Mouse (Mus musculus): ENCODE results near the gene Gm48551. TPM values are rescaled to one million over a fixed set of nuclear protein-coding genes. Genes with fewer than 3 reads are reported as not detected.

Gene Gm48551
- total RNA-seq, 2 experiments from 2014 or later, result 0.57 to 0.97 TPM

DNA sequence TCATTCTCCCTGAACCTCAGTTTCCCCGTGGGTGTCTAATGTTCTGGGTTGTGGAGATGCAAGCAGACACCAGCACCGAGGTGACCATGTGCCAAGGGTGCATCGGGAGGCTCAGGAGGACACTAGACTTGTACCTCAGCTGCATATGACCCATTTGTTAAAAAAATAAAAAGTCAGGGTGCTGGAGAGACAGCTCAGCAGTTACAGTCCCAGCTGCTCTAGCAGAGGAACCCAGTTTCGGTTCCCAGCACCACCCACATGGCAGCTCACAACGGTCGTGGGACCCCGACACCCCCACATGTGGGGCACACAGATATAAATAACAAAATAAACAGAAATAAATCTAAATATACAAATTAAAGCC lies 44.2 kb downstream of the Gm48551 start:
- DNase-seq (ENCODE audit: low spot score), result no peak

DNA sequence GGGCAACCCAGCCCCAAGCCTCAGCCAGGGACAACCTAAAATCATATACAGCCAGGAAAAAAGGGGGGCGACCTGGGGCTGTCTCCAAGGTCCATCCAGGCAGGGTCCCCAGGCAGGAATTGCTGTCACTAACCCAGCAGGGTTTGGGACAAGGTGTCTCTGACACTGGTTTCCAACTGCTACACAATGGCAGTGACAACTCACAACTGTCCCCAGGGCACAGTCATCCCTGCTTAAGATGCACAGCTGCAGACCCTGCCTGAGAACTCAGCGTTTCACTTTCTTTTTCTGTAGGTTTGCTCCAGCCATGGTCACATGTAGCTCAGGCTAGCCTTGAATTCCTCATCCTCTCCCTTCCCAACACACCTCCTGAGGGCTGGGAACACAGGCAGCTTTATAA lies 44.8 kb downstream of the Gm48551 start:
- no peak for DNase-seq (ENCODE audit: low spot score)

- DNase-seq (ENCODE audit: low spot score), result peak; percentile 87
These were observed 45.4 kb downstream of the Gm48551 start for GRCm38 (mm10) chr10:81429605-81430061.

GRCm38 (mm10) chr10:81430141-81430830 lies 46.0 kb downstream of the Gm48551 start:
- DNase-seq (ENCODE audit: low spot score), result peak; percentile 84

GRCm38 (mm10) chr10:81430831-81431525 lies 46.7 kb downstream of the Gm48551 start:
- DNase-seq (ENCODE audit: low spot score), result no peak

DNA sequence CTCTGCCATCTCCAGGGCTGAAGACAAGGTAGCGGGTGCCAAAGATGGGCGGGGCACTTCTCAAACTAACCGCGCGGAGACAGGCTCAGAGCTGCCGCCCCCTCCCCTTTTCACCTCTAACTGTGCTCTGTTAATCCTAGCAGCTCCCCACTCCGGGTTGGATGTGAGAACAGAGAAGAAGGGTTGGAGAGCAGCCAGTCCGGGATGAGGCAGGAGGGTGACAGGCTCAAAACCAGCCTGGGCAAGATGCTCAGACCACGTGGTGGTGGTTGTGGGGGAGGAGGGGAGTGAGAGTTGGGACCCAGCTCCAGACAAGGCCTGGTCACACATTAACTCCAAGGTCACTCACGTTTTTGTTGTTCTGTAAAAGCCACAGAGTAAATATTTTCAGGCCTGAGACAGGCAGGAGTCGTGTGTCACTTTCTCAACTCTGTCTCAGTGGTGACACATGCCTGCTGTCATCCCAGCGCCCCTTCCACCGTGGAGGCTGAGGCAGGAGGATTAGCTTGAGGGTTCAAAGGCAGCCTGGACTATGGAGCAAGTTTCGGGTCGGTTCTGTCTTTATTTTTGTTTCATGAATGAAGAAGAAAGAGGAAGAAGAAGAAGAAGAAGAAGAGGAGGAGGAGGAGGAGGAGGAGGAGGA lies 47.4 kb downstream of the Gm48551 start:
- DNase-seq (ENCODE audit: low spot score), result no peak

GRCm38 (mm10) chr10:81432169-81432867 lies 48.1 kb downstream of the Gm48551 start:
- DNase-seq (ENCODE audit: low spot score), result no peak

- DNase-seq (ENCODE audit: low spot score), result peak; percentile 98
These were observed 48.6 kb downstream of the Gm48551 start for GRCm38 (mm10) chr10:81432868-81433262.

DNA sequence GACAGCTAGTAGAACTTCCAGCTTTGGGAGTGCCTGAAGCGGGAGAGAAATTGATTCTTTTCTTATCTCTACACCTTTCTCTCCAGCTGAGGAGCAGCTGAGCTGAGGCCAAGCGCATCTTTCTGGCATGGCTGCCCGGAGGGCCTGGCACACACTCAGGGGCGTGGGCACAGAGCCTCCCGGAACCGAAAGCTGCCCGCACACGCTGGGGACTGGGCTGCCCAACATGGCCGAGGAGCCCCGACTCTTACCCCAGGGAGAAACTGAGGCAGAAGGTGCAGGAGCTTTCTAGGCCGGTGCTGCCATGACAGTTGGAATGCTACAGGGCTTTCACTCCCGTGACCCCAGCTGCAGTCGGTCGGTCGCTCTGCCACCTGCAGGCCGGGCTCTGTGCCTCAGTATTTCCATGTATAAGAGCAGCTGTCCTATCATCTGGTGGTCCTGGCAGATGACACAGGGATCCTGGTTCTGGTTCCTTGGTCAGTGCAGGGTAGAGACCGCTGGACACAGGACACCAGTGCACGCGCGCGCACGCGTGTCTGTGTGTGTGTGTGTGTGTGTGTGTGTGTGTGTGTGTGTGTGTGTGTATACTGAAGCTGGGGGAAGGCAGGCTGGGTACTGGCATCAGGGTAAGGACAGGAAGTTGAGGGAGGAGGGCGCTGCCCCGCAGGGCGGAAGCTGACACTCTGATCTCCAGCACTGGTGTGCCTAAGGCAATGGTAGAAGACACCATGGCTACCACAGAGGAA lies 49.4 kb downstream of the Gm48551 start:
- peak; percentile 74 for DNase-seq (ENCODE audit: low spot score)

DNA sequence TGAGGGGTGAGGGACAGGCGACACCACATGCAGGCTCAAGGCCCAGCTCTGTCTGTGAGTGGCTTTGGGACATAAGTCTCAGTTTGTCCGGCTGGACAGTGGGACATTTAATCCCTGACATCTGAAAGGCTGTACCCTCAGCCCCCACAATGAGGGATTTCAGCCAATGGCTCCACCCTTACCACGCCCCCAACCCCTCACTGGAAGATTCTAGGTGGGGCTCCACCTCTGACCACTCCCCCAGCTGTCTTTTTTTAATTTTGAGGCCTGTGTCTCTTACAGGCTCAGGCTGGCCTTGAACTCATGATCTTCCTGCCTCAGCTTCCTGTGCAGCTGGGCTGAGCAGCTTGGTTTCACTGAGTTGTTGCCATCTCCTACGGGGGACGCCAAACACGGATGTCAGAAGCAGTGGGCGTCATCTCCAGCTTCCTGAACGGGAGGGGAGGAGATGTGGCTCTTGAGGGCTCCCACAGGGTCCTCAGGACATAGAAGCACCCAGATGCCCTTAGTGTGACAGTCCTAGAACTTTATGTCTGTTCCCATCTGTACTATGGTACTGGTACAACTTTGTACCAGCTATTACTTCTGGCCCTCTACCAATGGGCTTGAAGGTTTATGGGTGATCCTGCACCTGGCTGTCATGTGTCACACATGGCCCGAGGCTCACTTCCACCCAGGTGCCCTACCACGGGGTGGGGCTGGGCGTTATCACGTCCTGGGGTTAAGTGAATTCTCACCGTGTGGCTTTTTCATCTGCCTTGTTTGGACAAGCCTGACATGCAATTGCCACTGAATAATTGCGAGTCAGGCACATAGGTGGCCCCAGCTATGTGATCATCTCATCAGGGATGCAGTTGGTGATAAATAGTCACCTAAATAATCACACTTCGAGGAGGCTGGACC lies 50.3 kb downstream of the Gm48551 start:
- DNase-seq (ENCODE audit: low spot score), result no peak

- peak; percentile 81 for DNase-seq (ENCODE audit: low spot score)
These were observed 51.2 kb downstream of the Gm48551 start for GRCm38 (mm10) chr10:81435436-81435835.

DNA sequence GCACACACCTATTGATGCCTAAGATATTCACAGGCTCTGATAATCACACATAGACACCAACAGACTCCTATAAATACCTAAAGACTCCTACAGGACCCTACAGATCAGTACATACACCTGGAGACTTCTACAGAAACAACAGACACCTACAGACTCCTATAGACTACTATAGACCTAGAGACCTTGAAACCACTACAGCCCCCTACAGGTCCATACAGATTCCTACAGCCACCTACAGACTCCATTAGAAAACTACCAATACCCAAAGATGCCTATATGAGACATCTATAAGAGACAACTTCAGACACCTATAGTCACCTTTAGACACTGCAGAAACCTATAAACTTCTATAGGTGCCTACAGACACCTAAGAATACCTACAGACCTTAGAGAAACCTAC lies 56.8 kb downstream of the Gm48551 start:
- DNase-seq (ENCODE audit: low spot score), result no peak

Small RNA genes within 50 kb of the gene (microRNA-seq; reads per million reads assigned to microRNA genes)
- gene Mir1191b (2.4 reads per million), gene Mir6913 (1.4 reads per million)

Other genes starting within 250 kb of the Gm48551 start
- 10 to 100 TPM; 22.1 to 24.5 TPM for gene Zbtb7a, start 249.2 kb upstream of the Gm48551 start, total RNA-seq (2021)
- 10 to 100 TPM; 15.3 to 17.1 TPM for gene Pias4, start 216.5 kb upstream of the Gm48551 start, total RNA-seq (2021)
- 1,000 to 10,000 TPM; 1,320 to 1,335 TPM for gene Eef2, start 207.8 kb upstream of the Gm48551 start, total RNA-seq (2021)
- 10 to 100 TPM; 25.5 to 28.4 TPM for gene Dapk3, start 201.5 kb upstream of the Gm48551 start, total RNA-seq (2021)
- gene 4930442H23Rik, start 200.6 kb upstream of the Gm48551 start, total RNA-seq (2021), result not detected
- 100 to 1,000 TPM in 1 of 2 experiments, 10 to 100 TPM in 1; 59.9 to 118 TPM for gene Nmrk2, start 182.4 kb upstream of the Gm48551 start, total RNA-seq (2021)
- not detected for gene Atcay, start 153.6 kb upstream of the Gm48551 start, total RNA-seq (2021)
- gene Zfr2, start 151.3 kb upstream of the Gm48551 start, total RNA-seq (2021), result 1 to 10 TPM; 1.9 to 2.7 TPM
- gene Matk, start 131.5 kb upstream of the Gm48551 start, total RNA-seq (2021), result not detected
- gene Mrpl54, start 117.5 kb upstream of the Gm48551 start, total RNA-seq (2021), result 100 to 1,000 TPM; 106 to 116 TPM
- 100 to 1,000 TPM; 102 to 105 TPM for gene Apba3, start 117.5 kb upstream of the Gm48551 start, total RNA-seq (2021)
- gene Tjp3, start 92.9 kb upstream of the Gm48551 start, total RNA-seq (2021), result not detected
- 10 to 100 TPM; 19.7 to 20.4 TPM for gene Pip5k1c, start 91.5 kb upstream of the Gm48551 start, total RNA-seq (2021)
- 10 to 100 TPM; 10.1 to 10.9 TPM for gene Cactin, start 63.4 kb upstream of the Gm48551 start, total RNA-seq (2021)
- gene Tbxa2r, start 55.7 kb upstream of the Gm48551 start, total RNA-seq (2021), result under 1 TPM; 0.16 to 0.55 TPM
- gene Gipc3, start 41.2 kb upstream of the Gm48551 start, total RNA-seq (2021), result 1 to 10 TPM in 1 of 2 experiments, under 1 TPM in 1; 0.39 to 1.4 TPM
- 10 to 100 TPM; 14.7 to 19.6 TPM for gene Hmg20b, start 34.0 kb upstream of the Gm48551 start, total RNA-seq (2021)
- gene Mfsd12, start 27.0 kb upstream of the Gm48551 start, total RNA-seq (2021), result 1 to 10 TPM; 2.3 to 2.8 TPM
- gene 4930404N11Rik, start 18.6 kb upstream of the Gm48551 start, total RNA-seq (2021), result under 1 TPM; 0.23 to 0.66 TPM
- gene Fzr1, start 6.0 kb upstream of the Gm48551 start, total RNA-seq (2021), result 10 to 100 TPM; 15.3 to 15.4 TPM
- gene Dohh, start within 50 bp of the Gm48551 start, total RNA-seq (2021), result 10 to 100 TPM; 41.1 to 44.1 TPM
- gene Gm48552, start 4.5 kb downstream of the Gm48551 start, total RNA-seq (2021), result under 1 TPM in 1 of 2 experiments, not detected in 1; 0.34 TPM
- gene Smim24, start 8.6 kb downstream of the Gm48551 start, total RNA-seq (2021), result not detected
- gene Nfic, start 71.2 kb downstream of the Gm48551 start, total RNA-seq (2021), result 100 to 1,000 TPM; 232 to 244 TPM
- under 1 TPM; 0.05 to 0.07 TPM for gene Celf5, start 98.2 kb downstream of the Gm48551 start, total RNA-seq (2021)
- 10 to 100 TPM; 41.0 to 45.8 TPM for gene Ncln, start 111.9 kb downstream of the Gm48551 start, total RNA-seq (2021)
- gene S1pr4, start 115.7 kb downstream of the Gm48551 start, total RNA-seq (2021), result under 1 TPM; 0.71 to 0.78 TPM
- gene Gna15, start 139.8 kb downstream of the Gm48551 start, total RNA-seq (2021), result under 1 TPM; 0.53 to 0.57 TPM
- gene Gna11, start 160.7 kb downstream of the Gm48551 start, total RNA-seq (2021), result 10 to 100 TPM; 26.2 to 31.8 TPM
- 100 to 1,000 TPM; 947 to 962 TPM for gene Aes, start 175.0 kb downstream of the Gm48551 start, total RNA-seq (2021)
- gene Tle2, start 190.1 kb downstream of the Gm48551 start, total RNA-seq (2021), result 1 to 10 TPM; 4.9 to 7.4 TPM
- 1 to 10 TPM; 4.5 to 6.1 TPM for gene Tle6, start 216.6 kb downstream of the Gm48551 start, total RNA-seq (2021)
- gene BC025920, start 221.8 kb downstream of the Gm48551 start, total RNA-seq (2021), result 1 to 10 TPM; 3.1 to 3.3 TPM
- gene Sirt6, start 243.3 kb downstream of the Gm48551 start, total RNA-seq (2021), result 1 to 10 TPM; 4.4 to 4.7 TPM
- gene Ankrd24, start 244.1 kb downstream of the Gm48551 start, total RNA-seq (2021), result 10 to 100 TPM; 10.2 to 10.6 TPM

Data from gastrocnemius, adult 18-20 months (tissue).